Mouse (Mus musculus): ENCODE data around the gene D10Wsu102e. TPM values are rescaled to one million over a fixed set of nuclear protein-coding genes. Genes with fewer than 3 reads are reported as not detected.

D10Wsu102e gene
- polyA plus RNA-seq, 1 experiment from 2014 or later: 1.1 TPM

GRCm38 (mm10) chr10:83326648-83327285 lies 33.3 kb upstream of the D10Wsu102e start:
- ATAC-seq (ENCODE audit: low FRiP score) (no peak), DNase-seq (ENCODE audit: low spot score) (no peak)
- Histone ChIP-seq H3K4me2 (replicated peaks) (no peak overlapping the region), H3K36me3 (replicated peaks; ENCODE audit: control insufficient read depth, insufficient read depth) (no peaks in the 10 kb centered on the region), H3K27ac (no peak overlapping the region), H3K4me1 (replicated peaks; ENCODE audit: control insufficient read depth, insufficient read depth, low read length) (no peaks in the 10 kb centered on the region), H3K27me3 (ENCODE audit: control insufficient read depth, insufficient read depth, low read length) (no peaks in the 10 kb centered on the region), H3K9ac (no peak overlapping the region), H3K9me3 (ENCODE audit: control insufficient read depth, low read length) (no peaks in the 10 kb centered on the region), H3K4me3 (replicated peaks; ENCODE audit: low read length) (no peak overlapping the region)
- 94% methylated on average over 14 of the region's 14 CpGs for WGBS

GRCm38 (mm10) chr10:83328791-83329190 lies 31.2 kb upstream of the D10Wsu102e start:
- Histone ChIP-seq H3K9me3 (ENCODE audit: control insufficient read depth, low read length) (no peaks in the 10 kb centered on the region), H3K4me2 (replicated peaks) (no peak overlapping the region), H3K36me3 (replicated peaks; ENCODE audit: control insufficient read depth, insufficient read depth) (no peaks in the 10 kb centered on the region), H3K9ac (no peak overlapping the region), H3K27me3 (ENCODE audit: control insufficient read depth, insufficient read depth, low read length) (no peaks in the 10 kb centered on the region), H3K27ac (no peak overlapping the region), H3K4me1 (replicated peaks; ENCODE audit: control insufficient read depth, insufficient read depth, low read length) (no peaks in the 10 kb centered on the region), H3K4me3 (replicated peaks; ENCODE audit: low read length) (no peak overlapping the region)
- no peak for ATAC-seq (ENCODE audit: low FRiP score)
- WGBS: 73% methylated on average over 5 of the region's 5 CpGs
- no peak for DNase-seq (ENCODE audit: low spot score)

DNA sequence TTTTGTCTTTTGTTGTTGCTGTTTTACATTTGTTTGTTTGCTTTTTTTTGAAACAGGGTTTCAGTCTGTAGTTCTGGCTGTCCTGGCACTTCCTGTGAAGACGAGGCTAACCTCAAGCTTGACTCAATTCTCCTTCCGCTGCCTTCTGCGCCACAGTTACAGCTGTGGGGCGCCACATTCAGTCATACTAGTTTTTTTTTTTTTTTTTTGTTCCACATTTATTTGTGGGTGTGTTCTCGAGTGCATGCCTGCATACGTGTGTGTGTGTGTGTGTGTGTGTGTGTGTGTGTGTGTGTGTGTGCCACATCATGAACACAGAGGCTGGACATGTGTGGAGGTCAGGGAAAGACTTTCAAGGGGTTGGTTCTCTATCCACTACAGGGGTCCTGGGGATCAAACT lies 29.7 kb upstream of the D10Wsu102e start:
- peaks cover 14% of the 10 kb centered on the region for H3K27me3 ChIP-seq (ENCODE audit: control insufficient read depth, insufficient read depth, low read length)
- H3K9ac ChIP-seq: no peak overlapping the region
- no peak overlapping the region for H3K27ac ChIP-seq
- no peak for ATAC-seq (ENCODE audit: low FRiP score)
- no peaks in the 10 kb centered on the region for H3K4me1 ChIP-seq (replicated peaks; ENCODE audit: control insufficient read depth, insufficient read depth, low read length)
- DNase-seq (ENCODE audit: low spot score): no peak
- H3K4me3 ChIP-seq (replicated peaks; ENCODE audit: low read length): no peak overlapping the region
- WGBS: 72% methylated on average over 6 of the region's 6 CpGs
- no peaks in the 10 kb centered on the region for H3K36me3 ChIP-seq (replicated peaks; ENCODE audit: control insufficient read depth, insufficient read depth)
- no peaks in the 10 kb centered on the region for H3K9me3 ChIP-seq (ENCODE audit: control insufficient read depth, low read length)
- H3K4me2 ChIP-seq (replicated peaks): no peak overlapping the region

DNA sequence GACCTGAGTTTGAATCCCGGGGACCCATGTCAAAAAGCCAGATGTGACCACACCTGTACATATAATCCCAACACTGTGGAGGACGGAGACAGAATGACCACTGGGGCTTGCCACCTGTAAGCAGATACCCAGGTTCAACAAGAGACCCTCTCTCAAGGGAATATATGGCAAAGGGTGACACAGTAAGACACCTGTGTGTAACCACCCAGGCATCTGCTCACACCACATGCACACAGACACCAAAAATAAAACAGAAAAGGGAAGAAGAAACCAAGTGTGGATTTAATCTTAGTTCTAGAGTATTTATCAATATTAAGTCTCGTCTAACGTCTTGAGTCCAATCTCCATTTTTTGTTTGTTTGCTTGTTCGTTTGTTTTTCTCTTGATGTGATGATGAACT lies 28.2 kb upstream of the D10Wsu102e start:
- Histone ChIP-seq H3K9me3 (ENCODE audit: control insufficient read depth, low read length) (no peaks in the 10 kb centered on the region), H3K36me3 (replicated peaks; ENCODE audit: control insufficient read depth, insufficient read depth) (no peaks in the 10 kb centered on the region), H3K4me2 (replicated peaks) (no peak overlapping the region), H3K4me3 (replicated peaks; ENCODE audit: low read length) (no peak overlapping the region), H3K9ac (no peak overlapping the region), H3K27ac (no peak overlapping the region), H3K4me1 (replicated peaks; ENCODE audit: control insufficient read depth, insufficient read depth, low read length) (peaks cover 5% of the 10 kb centered on the region; the same call in 1 of the 2 replicates), H3K27me3 (ENCODE audit: control insufficient read depth, insufficient read depth, low read length) (peaks cover 25% of the 10 kb centered on the region)
- ATAC-seq (ENCODE audit: low FRiP score) (no peak), DNase-seq (ENCODE audit: low spot score) (no peak)
- WGBS: 94% methylated on average over 5 of the region's 5 CpGs

GRCm38 (mm10) chr10:83332581-83332980 lies 27.4 kb upstream of the D10Wsu102e start:
- ATAC-seq (ENCODE audit: low FRiP score): no peak
- H3K9ac ChIP-seq: no peak overlapping the region
- H3K4me3 ChIP-seq (replicated peaks; ENCODE audit: low read length): no peak overlapping the region
- no peaks in the 10 kb centered on the region for H3K9me3 ChIP-seq (ENCODE audit: control insufficient read depth, low read length)
- no peaks in the 10 kb centered on the region for H3K36me3 ChIP-seq (replicated peaks; ENCODE audit: control insufficient read depth, insufficient read depth)
- H3K4me2 ChIP-seq (replicated peaks): no peak overlapping the region
- peaks cover 5% of the 10 kb centered on the region; the same call in 1 of the 2 replicates for H3K4me1 ChIP-seq (replicated peaks; ENCODE audit: control insufficient read depth, insufficient read depth, low read length)
- no peak for DNase-seq (ENCODE audit: low spot score)
- WGBS: 86% methylated on average over 11 of the region's 11 CpGs
- no peak overlapping the region for H3K27ac ChIP-seq
- peaks cover 25% of the 10 kb centered on the region for H3K27me3 ChIP-seq (ENCODE audit: control insufficient read depth, insufficient read depth, low read length)

DNA sequence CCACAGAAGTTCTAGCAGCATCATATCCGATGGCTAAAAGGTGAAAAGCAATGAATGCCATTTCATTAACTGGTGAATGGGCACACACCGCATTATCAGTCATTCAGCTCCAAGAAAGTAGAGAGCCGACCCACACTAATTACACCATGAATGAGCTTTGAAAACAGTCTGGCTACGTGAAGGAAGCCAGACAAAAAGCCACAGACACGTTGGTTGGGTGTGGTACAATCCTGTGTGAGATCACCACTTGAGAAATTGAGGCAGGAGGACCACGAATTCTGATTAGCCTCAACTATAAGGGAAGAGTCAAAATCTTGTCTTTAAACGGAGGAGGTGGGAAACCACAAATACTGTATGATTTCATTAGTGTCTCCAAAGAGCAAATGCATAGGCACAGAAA lies 23.7 kb upstream of the D10Wsu102e start:
- H3K36me3 ChIP-seq (replicated peaks; ENCODE audit: control insufficient read depth, insufficient read depth): no peaks in the 10 kb centered on the region
- ATAC-seq (ENCODE audit: low FRiP score) (no peak), DNase-seq (ENCODE audit: low spot score) (no peak)
- H3K27me3 ChIP-seq (ENCODE audit: control insufficient read depth, insufficient read depth, low read length): peaks cover 25% of the 10 kb centered on the region
- 25% methylated on average over 7 of the region's 7 CpGs for WGBS
- peak overlapping the region; percentile 84 for H3K4me2 ChIP-seq (replicated peaks)
- peaks cover 5% of the 10 kb centered on the region; the same call in 1 of the 2 replicates for H3K4me1 ChIP-seq (replicated peaks; ENCODE audit: control insufficient read depth, insufficient read depth, low read length)
- H3K9ac ChIP-seq: no peak overlapping the region; the same call in 1 of the 2 replicates
- peak overlapping the region; percentile 63 for H3K4me3 ChIP-seq (replicated peaks; ENCODE audit: low read length)
- no peaks in the 10 kb centered on the region for H3K9me3 ChIP-seq (ENCODE audit: control insufficient read depth, low read length)
- H3K27ac ChIP-seq: no peak overlapping the region

GRCm38 (mm10) chr10:83337159-83337951 lies 22.7 kb upstream of the D10Wsu102e start, which contains the start of gene Slc41a2:
TSS of gene Slc41a2 (minus strand) at chr10:83337882.
- H3K9me3 ChIP-seq (ENCODE audit: control insufficient read depth, low read length): no peaks in the 10 kb centered on the region
- H3K36me3 ChIP-seq (replicated peaks; ENCODE audit: control insufficient read depth, insufficient read depth): no peaks in the 10 kb centered on the region
- peak; percentile 72 for DNase-seq (ENCODE audit: low spot score)
- ATAC-seq (ENCODE audit: low FRiP score): peak; percentile 91
- under 1% methylated on average over 96 of the region's 102 CpGs for WGBS
- H3K27ac ChIP-seq: peak within 1 kb of the TSS; percentile 87
- peaks cover 5% of the 10 kb centered on the region; the same call in 1 of the 2 replicates for H3K4me1 ChIP-seq (replicated peaks; ENCODE audit: control insufficient read depth, insufficient read depth, low read length)
- H3K9ac ChIP-seq: peak within 1 kb of the TSS; percentile 90
- peaks cover 25% of the 10 kb centered on the region for H3K27me3 ChIP-seq (ENCODE audit: control insufficient read depth, insufficient read depth, low read length)
- peak within 1 kb of the TSS; percentile 63 for H3K4me3 ChIP-seq (replicated peaks; ENCODE audit: low read length)
- H3K4me2 ChIP-seq (replicated peaks): peak within 1 kb of the TSS; percentile 84

- DNase-seq (ENCODE audit: low spot score): no peak
- Histone ChIP-seq H3K4me1 (replicated peaks; ENCODE audit: control insufficient read depth, insufficient read depth, low read length) (peaks cover 5% of the 10 kb centered on the region; the same call in 1 of the 2 replicates), H3K4me3 (replicated peaks; ENCODE audit: low read length) (peak overlapping the region; percentile 63), H3K27ac (peak overlapping the region; percentile 87), H3K27me3 (ENCODE audit: control insufficient read depth, insufficient read depth, low read length) (peaks cover 25% of the 10 kb centered on the region), H3K4me2 (replicated peaks) (peak overlapping the region; percentile 84), H3K9me3 (ENCODE audit: control insufficient read depth, low read length) (no peaks in the 10 kb centered on the region), H3K36me3 (replicated peaks; ENCODE audit: control insufficient read depth, insufficient read depth) (no peaks in the 10 kb centered on the region), H3K9ac (peak overlapping the region; percentile 90)
- WGBS: 48% methylated on average over 8 of the region's 9 CpGs
- no peak for ATAC-seq (ENCODE audit: low FRiP score)
Measured at GRCm38 (mm10) chr10:83337971-83338598, 21.9 kb upstream of the D10Wsu102e start.

DNA sequence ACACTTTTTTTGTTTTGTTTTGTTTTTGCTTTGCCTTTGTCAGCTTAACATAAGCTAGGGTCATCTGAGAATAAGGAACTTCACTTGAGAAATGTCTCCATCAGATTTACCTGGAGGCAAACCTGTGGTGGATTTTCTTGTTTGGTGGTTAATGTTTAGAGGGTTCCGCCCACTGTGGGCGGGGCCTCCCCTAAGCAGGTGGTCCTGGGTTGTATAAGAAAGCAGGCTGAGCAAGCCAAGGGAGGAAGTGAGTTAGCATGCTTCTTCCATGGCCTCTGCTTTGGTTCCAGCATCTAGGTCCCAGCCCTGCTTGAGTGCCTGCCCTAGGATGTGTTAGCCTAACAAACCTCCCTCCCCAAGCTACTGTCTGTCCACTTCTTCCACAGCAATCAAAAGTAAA lies 18.8 kb upstream of the D10Wsu102e start:
- H3K9ac ChIP-seq: no peak overlapping the region
- 0 out of 2 replicates have a peak, but pooled peaks cover 2% of the 10 kb centered on the region for H3K27me3 ChIP-seq (ENCODE audit: control insufficient read depth, insufficient read depth, low read length)
- H3K4me3 ChIP-seq (replicated peaks; ENCODE audit: low read length): no peak overlapping the region
- H3K27ac ChIP-seq: no peak overlapping the region
- 30% methylated on average over 2 of the region's 2 CpGs for WGBS
- no peaks in the 10 kb centered on the region for H3K4me1 ChIP-seq (replicated peaks; ENCODE audit: control insufficient read depth, insufficient read depth, low read length)
- ATAC-seq (ENCODE audit: low FRiP score): no peak
- H3K4me2 ChIP-seq (replicated peaks): no peak overlapping the region
- DNase-seq (ENCODE audit: low spot score): no peak
- no peaks in the 10 kb centered on the region for H3K9me3 ChIP-seq (ENCODE audit: control insufficient read depth, low read length)
- H3K36me3 ChIP-seq (replicated peaks; ENCODE audit: control insufficient read depth, insufficient read depth): no peaks in the 10 kb centered on the region

All from hindbrain, embryonic 14.5 days (tissue).